Mouse (Mus musculus): Measurements from ENCODE around the gene Arnt. TPM values are rescaled to one million over a fixed set of nuclear protein-coding genes. Genes with fewer than 3 reads are reported as not detected.

Gene Arnt
- polyA plus RNA-seq, 1 experiment, result 19.5 TPM

GRCm38 (mm10) chr3:95450915-95451314 lies 16.7 kb downstream of the Arnt start:
- no peak overlapping the region for H3K4me3 ChIP-seq (ENCODE audit: extremely low read depth, insufficient read depth, insufficient read length)
- 95% methylated on average over 3 of the region's 3 CpGs for whole genome bisulfite sequencing
- H3K4me1 ChIP-seq (ENCODE audit: control insufficient read depth, insufficient read depth, insufficient read length), result no peaks in the 10 kb centered on the region
- DNase-seq (ENCODE audit: low read depth in 1 of 2, low spot score in 2 of 2), result no peak
- no peaks in the 10 kb centered on the region for H3K27me3 ChIP-seq (ENCODE audit: control insufficient read depth, insufficient read depth, low read length)
- H3K27ac ChIP-seq (ENCODE audit: insufficient read depth, low read length), result no peak overlapping the region
- no peak for TF ChIP-seq CTCF (IDR thresholded peaks at IDR 0.05; ENCODE audit: extremely low read depth, insufficient read depth, insufficient read length, insufficient replicate concordance)
- TF ChIP-seq POLR2A (IDR thresholded peaks at IDR 0.05; ENCODE audit: low read depth, low read length), result no peak
- H3K36me3 ChIP-seq (ENCODE audit: control insufficient read depth, insufficient read depth, low read length), result peaks cover 13% of the 10 kb centered on the region

DNA sequence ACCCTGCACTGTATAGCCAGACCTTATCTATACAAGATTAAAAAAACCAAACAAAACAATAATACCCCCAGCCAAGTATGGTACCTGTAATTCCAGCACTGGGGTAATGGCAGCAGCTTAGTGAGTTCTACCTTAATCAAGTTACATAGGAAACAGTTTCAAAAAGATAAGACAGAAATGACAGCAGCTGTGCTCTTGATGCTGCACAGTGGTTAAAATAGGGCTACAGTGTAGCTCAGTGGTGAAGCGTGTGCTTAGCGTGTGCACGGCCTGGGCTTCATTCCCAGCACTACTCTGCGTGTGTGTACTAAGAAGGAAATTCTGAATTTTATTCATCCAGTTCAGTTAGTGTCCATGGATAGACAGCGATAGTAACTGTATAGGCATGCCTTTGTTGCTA lies 22.2 kb downstream of the Arnt start:
- Histone ChIP-seq H3K36me3 (ENCODE audit: control insufficient read depth, insufficient read depth, low read length) (peaks cover 13% of the 10 kb centered on the region), H3K27me3 (ENCODE audit: control insufficient read depth, insufficient read depth, low read length) (no peaks in the 10 kb centered on the region), H3K4me1 (ENCODE audit: control insufficient read depth, insufficient read depth, insufficient read length) (peaks cover 2% of the 10 kb centered on the region; the same call in 1 of the 2 replicates), H3K4me3 (ENCODE audit: extremely low read depth, insufficient read depth, insufficient read length) (no peak overlapping the region), H3K27ac (ENCODE audit: insufficient read depth, low read length) (no peak overlapping the region)
- DNase-seq (ENCODE audit: low read depth in 1 of 2, low spot score in 2 of 2), result no peak
- TF ChIP-seq POLR2A (IDR thresholded peaks at IDR 0.05; ENCODE audit: low read depth, low read length), result no peak
- TF ChIP-seq CTCF (IDR thresholded peaks at IDR 0.05; ENCODE audit: extremely low read depth, insufficient read depth, insufficient read length, insufficient replicate concordance), result no peak
- 94% methylated on average over 5 of the region's 5 CpGs for WGBS

DNA sequence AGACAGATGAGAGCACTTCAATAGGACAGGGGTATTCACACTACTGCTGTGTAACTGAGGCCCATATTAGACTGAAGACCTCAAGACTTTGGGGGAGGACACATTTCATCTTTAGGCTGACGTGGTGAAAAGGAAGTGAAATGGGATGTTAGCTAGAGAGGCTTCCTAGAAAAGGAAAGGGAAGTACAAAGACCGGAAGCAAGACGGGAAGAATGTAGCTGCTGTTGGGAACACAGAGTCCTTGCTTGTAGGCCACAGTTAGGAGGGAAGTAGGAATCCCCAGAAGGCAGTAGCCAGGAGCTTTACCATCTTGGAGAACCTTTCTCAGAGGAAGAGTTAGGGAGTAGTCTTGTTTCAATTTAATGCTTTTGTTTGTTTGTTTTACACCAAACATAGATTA lies 23.6 kb downstream of the Arnt start:
- no peak for DNase-seq (ENCODE audit: low read depth in 1 of 2, low spot score in 2 of 2)
- no peak for TF ChIP-seq CTCF (IDR thresholded peaks at IDR 0.05; ENCODE audit: extremely low read depth, insufficient read depth, insufficient read length, insufficient replicate concordance)
- no peak for TF ChIP-seq POLR2A (IDR thresholded peaks at IDR 0.05; ENCODE audit: low read depth, low read length)
- Histone ChIP-seq H3K4me1 (ENCODE audit: control insufficient read depth, insufficient read depth, insufficient read length) (peaks cover 2% of the 10 kb centered on the region; the same call in 1 of the 2 replicates), H3K4me3 (ENCODE audit: extremely low read depth, insufficient read depth, insufficient read length) (no peak overlapping the region), H3K36me3 (ENCODE audit: control insufficient read depth, insufficient read depth, low read length) (peaks cover 10% of the 10 kb centered on the region), H3K27ac (ENCODE audit: insufficient read depth, low read length) (no peak overlapping the region), H3K27me3 (ENCODE audit: control insufficient read depth, insufficient read depth, low read length) (no peaks in the 10 kb centered on the region)
- WGBS, result 34% methylated on average over 3 of the region's 3 CpGs

DNA sequence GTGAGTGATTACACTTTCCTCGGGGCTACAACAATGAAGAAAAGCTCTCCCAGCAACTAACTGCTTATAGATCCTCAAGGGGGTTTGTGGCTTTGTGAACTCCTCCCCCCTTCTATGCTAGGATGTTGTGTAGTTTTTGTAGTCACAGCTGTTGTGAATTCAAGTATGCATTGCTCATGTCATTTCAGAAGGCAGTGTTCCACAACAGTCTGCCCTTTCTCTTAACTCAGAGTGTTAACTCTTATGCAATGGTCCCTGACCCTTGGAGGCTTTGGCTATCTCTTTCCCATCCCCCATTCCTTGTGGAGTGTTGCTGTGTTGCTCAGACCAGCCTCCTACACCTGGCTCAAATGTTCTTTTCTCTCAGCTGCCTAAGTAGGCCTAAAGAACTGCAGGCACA lies 25.2 kb downstream of the Arnt start:
- no peak for DNase-seq (ENCODE audit: low read depth in 1 of 2, low spot score in 2 of 2)
- 34% methylated on average over 1 of the region's 1 CpGs for WGBS
- no peak overlapping the region for H3K4me3 ChIP-seq (ENCODE audit: extremely low read depth, insufficient read depth, insufficient read length)

GRCm38 (mm10) chr3:95463852-95464251 lies 29.7 kb downstream of the Arnt start:
- TF ChIP-seq POLR2A (IDR thresholded peaks at IDR 0.05; ENCODE audit: low read depth, low read length) (no peak), CTCF (IDR thresholded peaks at IDR 0.05; ENCODE audit: extremely low read depth, insufficient read depth, insufficient read length, insufficient replicate concordance) (no peak)
- Histone ChIP-seq H3K4me1 (ENCODE audit: control insufficient read depth, insufficient read depth, insufficient read length) (peaks cover under 1% of the 10 kb centered on the region; the same call in 1 of the 2 replicates), H3K4me3 (ENCODE audit: extremely low read depth, insufficient read depth, insufficient read length) (no peak overlapping the region), H3K27me3 (ENCODE audit: control insufficient read depth, insufficient read depth, low read length) (no peaks in the 10 kb centered on the region), H3K36me3 (ENCODE audit: control insufficient read depth, insufficient read depth, low read length) (peaks cover 10% of the 10 kb centered on the region), H3K27ac (ENCODE audit: insufficient read depth, low read length) (no peak overlapping the region)
- no peak for DNase-seq (ENCODE audit: low read depth in 1 of 2, low spot score in 2 of 2)

More for the DNA sequence above, 25.2 kb downstream of the Arnt start:
- H3K36me3 ChIP-seq (ENCODE audit: control insufficient read depth, insufficient read depth, low read length), result peaks cover 6% of the 10 kb centered on the region; the same call in 1 of the 2 replicates
- no peaks in the 10 kb centered on the region for H3K27me3 ChIP-seq (ENCODE audit: control insufficient read depth, insufficient read depth, low read length)
- H3K27ac ChIP-seq (ENCODE audit: insufficient read depth, low read length), result no peak overlapping the region
- H3K4me1 ChIP-seq (ENCODE audit: control insufficient read depth, insufficient read depth, insufficient read length), result peaks cover 2% of the 10 kb centered on the region; the same call in 1 of the 2 replicates
- no peak for TF ChIP-seq CTCF (IDR thresholded peaks at IDR 0.05; ENCODE audit: extremely low read depth, insufficient read depth, insufficient read length, insufficient replicate concordance)

DNA sequence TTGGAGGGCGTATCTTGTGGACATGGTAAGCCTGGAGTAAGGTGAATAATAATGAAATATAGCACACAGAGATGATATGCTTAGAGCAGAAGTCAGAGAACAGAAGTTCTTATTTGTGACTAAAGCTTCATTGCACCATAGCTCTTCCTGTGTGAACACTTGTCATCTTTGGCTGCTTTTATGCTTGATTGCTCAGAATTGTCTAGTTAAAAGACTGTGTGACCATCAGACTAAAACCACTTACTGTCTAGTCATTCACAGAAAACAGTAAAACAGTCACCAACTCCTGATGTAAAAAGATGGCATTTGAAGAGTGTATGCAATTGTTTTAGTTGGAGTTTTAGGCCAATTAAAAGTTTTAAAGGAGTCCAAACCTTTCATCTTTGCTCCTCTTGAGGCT lies 44.8 kb downstream of the Arnt start:
- H3K36me3 ChIP-seq (ENCODE audit: control insufficient read depth, insufficient read depth, low read length), result peaks cover 27% of the 10 kb centered on the region
- 91% methylated on average over 1 of the region's 1 CpGs for whole genome bisulfite sequencing

DNA sequence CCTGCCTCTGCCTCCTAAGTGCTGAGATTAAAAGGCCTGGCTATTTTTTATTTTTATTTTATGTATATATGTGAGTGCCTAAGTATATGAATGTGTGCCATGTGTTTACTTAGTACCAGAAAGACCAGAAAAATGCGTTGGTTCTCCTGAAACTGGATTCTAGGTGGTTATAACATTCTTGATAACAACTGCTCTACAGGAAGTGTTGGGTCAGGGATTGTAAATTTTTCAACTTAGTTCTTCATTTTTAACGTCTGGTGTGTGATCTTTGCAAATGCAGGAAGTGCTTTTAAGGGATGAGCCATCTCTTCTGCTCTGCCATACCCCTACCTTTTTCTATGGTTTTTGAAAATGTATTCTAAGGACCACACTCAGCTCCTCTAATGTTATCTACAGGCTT lies 52.2 kb downstream of the Arnt start:
- Histone ChIP-seq H3K27ac (ENCODE audit: insufficient read depth, low read length) (no peak overlapping the region), H3K36me3 (ENCODE audit: control insufficient read depth, insufficient read depth, low read length) (peaks cover 23% of the 10 kb centered on the region), H3K27me3 (ENCODE audit: control insufficient read depth, insufficient read depth, low read length) (no peaks in the 10 kb centered on the region), H3K4me3 (ENCODE audit: extremely low read depth, insufficient read depth, insufficient read length) (no peak overlapping the region), H3K4me1 (ENCODE audit: control insufficient read depth, insufficient read depth, insufficient read length) (no peaks in the 10 kb centered on the region)
- DNase-seq (ENCODE audit: low read depth in 1 of 2, low spot score in 2 of 2), result no peak
- WGBS, result 35% methylated on average over 2 of the region's 2 CpGs
- TF ChIP-seq CTCF (IDR thresholded peaks at IDR 0.05; ENCODE audit: extremely low read depth, insufficient read depth, insufficient read length, insufficient replicate concordance) (no peak), POLR2A (IDR thresholded peaks at IDR 0.05; ENCODE audit: low read depth, low read length) (no peak)

More for the DNA sequence above, 44.8 kb downstream of the Arnt start:
- Histone ChIP-seq H3K4me1 (ENCODE audit: control insufficient read depth, insufficient read depth, insufficient read length) (no peaks in the 10 kb centered on the region), H3K4me3 (ENCODE audit: extremely low read depth, insufficient read depth, insufficient read length) (no peak overlapping the region), H3K27ac (ENCODE audit: insufficient read depth, low read length) (no peak overlapping the region), H3K27me3 (ENCODE audit: control insufficient read depth, insufficient read depth, low read length) (no peaks in the 10 kb centered on the region)
- no peak for DNase-seq (ENCODE audit: low read depth in 1 of 2, low spot score in 2 of 2)
- TF ChIP-seq POLR2A (IDR thresholded peaks at IDR 0.05; ENCODE audit: low read depth, low read length) (no peak), CTCF (IDR thresholded peaks at IDR 0.05; ENCODE audit: extremely low read depth, insufficient read depth, insufficient read length, insufficient replicate concordance) (no peak)

Data from spleen, adult 2 months (tissue).